Mouse (Mus musculus) hindbrain, postnatal 0 days (tissue): ENCODE results near the gene Fiz1. TPM values are rescaled to one million over a fixed set of nuclear protein-coding genes. Genes with fewer than 3 reads are reported as not detected.
"Not testable (repeated sequence)": the region's sequence is repeated elsewhere in the genome, so short reads cannot be mapped to it uniquely, and the experiment has no call there.

ENCODE experiments used
- ATAC-seq: fragments of 200-750 bp; cut with Nextera tagmentation; 2 replicates; pipeline ENCODE4 v1.8.0; 2017; ENCODE audit warnings: mild to moderate bottlenecking, moderate TSS enrichment, moderate library complexity
- DNase-seq: peaks from one replicate; pipeline ENCODE4 v3.0.0-alpha.2; 2015; ENCODE audit warnings: low spot score
- H3K27ac ChIP-seq: fragments of 300-500 bp; sonication (generic); 2 replicates; pipeline ENCODE4 v1.5.1; 2014; ENCODE audit warnings: mild to moderate bottlenecking
- H3K27me3 ChIP-seq: fragments of 300-500 bp; sonication (generic); 2 replicates; pipeline ENCODE4 v1.6.1; 2014; ENCODE audit warnings: low read length, mixed read lengths; ENCODE audit not compliant: insufficient read depth
- H3K36me3 ChIP-seq: fragments of 300-500 bp; sonication (generic); 2 replicates; pipeline ENCODE4 v1.6.1; 2014; ENCODE audit warnings: low read length, mixed read lengths; ENCODE audit not compliant: insufficient read depth
- H3K4me1 ChIP-seq: fragments of 300-500 bp; sonication (generic); 2 replicates; pipeline ENCODE4 v1.6.1; 2014; ENCODE audit warnings: antibody characterized with exemption, low read length, mixed read lengths; ENCODE audit not compliant: insufficient read depth
- H3K4me2 ChIP-seq: fragments of 300-500 bp; sonication (generic); 2 replicates; pipeline ENCODE4 v1.6.1; 2014; ENCODE audit warnings: low read depth, mild to moderate bottlenecking, low read length, moderate library complexity, mixed read lengths
- H3K4me3 ChIP-seq: fragments of 300-500 bp; sonication (generic); 2 replicates; pipeline ENCODE4 v1.5.1; 2014; ENCODE audit warnings: low read length
- H3K9ac ChIP-seq: fragments of 300-500 bp; sonication (generic); replicated peaks from 2 replicates; pipeline ENCODE4 v1.6.1; 2014; ENCODE audit warnings: mild to moderate bottlenecking, low read length, moderate library complexity, mixed read lengths
- H3K9me3 ChIP-seq: fragments of 300-500 bp; sonication (generic); 2 replicates; pipeline ENCODE4 v1.6.1; 2016; ENCODE audit warnings: low read length, mixed read lengths
- CTCF ChIP-seq: IDR thresholded peaks from 2 replicates; pipeline ENCODE4 v1.5.1; 2016; ENCODE audit warnings: antibody characterized with exemption, control low read depth, low read depth
- WGBS: fragments of 180-500 bp; shearing (Covaris S2); extraction: QIAGEN DNeasy Blood & Tissue Kit; methylation state at CpG from one replicate; pipeline ENCODE4 v1.1.7; 2014; 5-methylcytosine and 5-hydroxymethylcytosine counted together
- polyA plus RNA-seq: library from polyadenylated mRNA; unstranded; fragments of >200 nt; fragmentation: Nextera tagmentation; extraction: Ambion mirVana; gene quantifications from 2 replicates; pipeline ENCODE4 v1.2.1, GENCODE M21; 2015
- total RNA-seq: library from RNA; depleted of rRNA; stranded (reverse); fragments of >200 nt; gene quantifications from 2 replicates; pipeline ENCODE4 v1.2.3, GENCODE M21; 2014

Gene Fiz1
- total and polyA plus RNA-seq, 2 experiments from 2014 or later = 29.1 to 44.0 TPM

GRCm38 (mm10) chr7:5008229-5008628 lies 6.3 kb downstream of the Fiz1 start:
- Histone ChIP-seq H3K4me1 (no peaks in the 10 kb centered on the region), H3K4me3 (no peak overlapping the region), H3K27ac (no peak overlapping the region), H3K9ac (no peak overlapping the region), H3K4me2 (no peak overlapping the region), H3K27me3 (no peaks in the 10 kb centered on the region), H3K36me3 (peaks cover 45% of the 10 kb centered on the region), H3K9me3 (no peaks in the 10 kb centered on the region)
- DNase-seq = no peak
- TF ChIP-seq CTCF = no peak; the same call in 1 of the 2 replicates
- WGBS = 96% methylated on average over 26 of the region's 26 CpGs
- no peak for ATAC-seq

DNA sequence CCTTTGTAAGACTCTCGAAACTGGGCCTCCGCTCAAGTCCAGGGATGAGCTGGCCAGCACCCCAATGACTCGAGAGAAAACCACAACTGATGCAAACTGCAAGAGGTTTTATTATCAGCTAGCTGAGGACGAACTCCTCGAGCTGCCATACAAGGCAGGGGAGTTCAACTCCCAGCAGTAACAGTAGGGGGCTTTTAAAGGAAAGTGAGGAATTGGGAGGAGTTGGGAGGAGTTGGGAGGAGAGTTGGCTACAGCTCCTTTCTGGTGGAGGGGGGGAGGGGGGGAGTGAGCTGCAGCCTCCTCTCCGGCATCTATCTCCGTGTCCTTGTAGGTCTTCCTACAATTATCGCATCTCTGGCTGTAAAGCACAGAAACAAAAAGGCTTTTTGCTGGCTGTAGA lies 11.6 kb downstream of the Fiz1 start:
- 61% methylated on average over 8 of the region's 8 CpGs for WGBS
- not testable (repeated sequence) for ATAC-seq, H3K4me2 ChIP-seq, H3K9ac ChIP-seq, H3K27me3 ChIP-seq, DNase-seq, H3K4me1 ChIP-seq, H3K27ac ChIP-seq, H3K36me3 ChIP-seq, H3K9me3 ChIP-seq, H3K4me3 ChIP-seq

DNA sequence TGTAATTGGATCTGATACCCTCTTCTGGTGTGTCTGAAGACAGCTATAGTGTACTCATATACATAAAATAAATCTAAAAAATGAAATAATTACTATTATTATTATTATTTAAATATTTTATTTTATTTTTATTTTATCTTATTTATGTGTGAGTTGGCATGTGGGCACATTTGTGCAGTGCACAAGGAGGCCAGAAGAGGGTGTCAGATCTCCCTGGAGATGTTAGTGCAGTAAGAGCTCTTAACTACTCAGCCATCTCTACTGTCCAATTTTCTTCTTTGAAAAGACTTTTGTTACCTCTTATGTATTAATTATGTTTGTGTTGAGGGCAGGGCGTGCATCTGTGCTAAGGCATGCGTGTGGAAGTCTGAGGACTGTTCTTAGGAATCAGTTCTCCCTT lies 14.6 kb downstream of the Fiz1 start:
- no peaks in the 10 kb centered on the region for H3K36me3 ChIP-seq
- no peak for DNase-seq
- H3K4me3 ChIP-seq = no peak overlapping the region
- no peaks in the 10 kb centered on the region for H3K9me3 ChIP-seq
- H3K9ac ChIP-seq = no peak overlapping the region
- no peak for ATAC-seq
- no peak overlapping the region for H3K4me2 ChIP-seq
- TF ChIP-seq CTCF = no peak
- peaks cover 10% of the 10 kb centered on the region; the same call in 1 of the 2 replicates for H3K4me1 ChIP-seq
- H3K27ac ChIP-seq = no peak overlapping the region
- WGBS = 68% methylated on average over 2 of the region's 2 CpGs
- H3K27me3 ChIP-seq = no peaks in the 10 kb centered on the region

GRCm38 (mm10) chr7:4996934-4997333 lies 17.6 kb downstream of the Fiz1 start:
- H3K4me1 ChIP-seq = peaks cover 10% of the 10 kb centered on the region
- peak overlapping the region; percentile 89 for H3K27ac ChIP-seq
- DNase-seq (no peak), ATAC-seq (no peak)
- H3K4me2 ChIP-seq = peak overlapping the region; percentile 93
- peak overlapping the region; percentile 95 for H3K9ac ChIP-seq
- 0 out of 2 replicates have a peak, but pooled peaks cover 5% of the 10 kb centered on the region for H3K36me3 ChIP-seq
- TF ChIP-seq CTCF = no peak
- peak overlapping the region; percentile 82 for H3K4me3 ChIP-seq
- no peaks in the 10 kb centered on the region for H3K27me3 ChIP-seq
- 61% methylated on average over 6 of the region's 8 CpGs for WGBS
- H3K9me3 ChIP-seq = no peaks in the 10 kb centered on the region

DNA sequence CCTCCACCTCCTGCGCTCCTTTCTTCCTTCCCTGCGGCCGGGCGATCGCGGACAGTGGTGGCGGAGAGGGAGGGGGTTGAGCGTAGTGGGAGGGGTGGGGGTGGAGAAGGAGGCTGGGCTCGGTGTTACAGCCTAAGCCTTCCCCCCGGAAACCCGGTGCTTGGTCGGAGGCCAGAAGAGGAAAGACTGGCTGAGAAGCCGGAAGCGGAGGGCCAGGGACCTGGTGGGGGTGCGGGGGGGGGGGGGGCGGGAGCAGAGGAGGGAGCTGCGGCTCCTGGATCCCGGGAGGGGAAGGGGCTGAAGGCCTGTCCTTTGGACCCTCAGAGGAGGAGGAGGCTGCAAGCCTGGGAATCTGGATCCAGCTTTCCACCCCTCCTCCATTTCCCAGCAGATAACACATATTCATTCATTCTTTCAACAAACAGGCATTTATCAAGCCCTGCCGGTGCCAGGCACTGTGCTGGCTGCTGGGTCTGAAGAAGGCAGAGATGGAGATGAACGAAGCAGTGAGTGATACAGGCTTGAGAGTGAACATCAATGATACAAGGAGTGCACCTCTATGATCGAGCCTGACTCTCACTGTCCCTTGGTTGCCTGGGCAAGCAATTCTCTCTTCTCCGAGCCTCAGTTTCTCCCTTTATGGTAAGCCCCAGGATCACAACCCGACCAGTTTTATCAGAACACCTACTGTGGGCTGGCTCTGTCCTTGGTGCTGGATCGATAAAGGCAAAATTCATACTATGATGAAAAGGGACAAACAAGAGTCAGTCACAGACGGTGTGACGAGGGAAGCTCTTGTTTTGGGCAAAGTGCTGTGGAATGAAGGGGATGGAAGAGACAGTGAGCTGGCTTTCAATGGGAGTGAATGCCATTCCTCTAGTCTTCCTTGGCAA lies 18.2 kb downstream of the Fiz1 start, which contains the start of gene Zfp579:
Zfp579 (minus strand) TSS at position 156 of the 893 bp plus-strand sequence.
- Histone ChIP-seq H3K4me3 (peak within 1 kb of the TSS; percentile 82), H3K4me1 (peaks cover 10% of the 10 kb centered on the region)
- 5% methylated on average over 12 of the region's 26 CpGs for WGBS

DNA sequence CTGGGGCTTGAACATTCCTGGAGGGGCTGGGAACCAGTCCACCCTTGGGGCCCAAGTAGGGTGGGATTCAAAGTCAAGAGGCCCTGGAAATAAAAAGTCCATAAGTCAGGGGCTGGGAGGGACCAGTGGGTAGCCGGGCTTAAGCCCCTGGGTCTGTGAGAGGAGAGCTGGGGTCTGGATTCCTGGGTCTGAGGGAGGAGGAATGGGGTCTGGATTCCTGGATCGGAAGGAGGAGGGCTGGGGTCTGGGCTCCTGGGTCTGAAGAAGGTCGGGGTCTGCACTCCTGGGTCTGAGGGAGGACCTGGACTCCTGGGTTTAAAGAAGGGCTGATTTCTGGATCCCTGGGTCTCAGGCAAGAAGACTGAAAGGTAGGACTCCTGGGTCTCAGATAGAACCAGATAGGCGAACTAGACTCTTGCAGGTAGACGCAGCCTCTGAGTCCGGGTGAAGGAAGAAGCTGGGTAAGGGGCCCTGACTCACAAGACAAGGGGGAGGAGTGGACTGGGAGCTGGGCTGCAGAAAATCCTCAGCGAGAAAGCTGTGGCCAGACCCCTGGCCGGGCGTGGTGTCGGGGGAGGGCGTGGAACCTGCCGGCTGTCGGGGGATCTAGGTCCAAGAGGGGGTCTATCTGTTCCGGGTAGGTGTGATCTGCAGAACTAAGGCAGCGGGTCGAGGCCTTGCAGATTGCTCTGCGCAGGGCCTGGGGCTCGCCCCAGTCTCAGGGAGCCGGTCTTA lies 19.1 kb downstream of the Fiz1 start:
- Histone ChIP-seq H3K4me3 (peak overlapping the region; percentile 82), H3K27me3 (no peaks in the 10 kb centered on the region), H3K4me1 (peaks cover 10% of the 10 kb centered on the region), H3K4me2 (peak overlapping the region; percentile 93), H3K9me3 (no peaks in the 10 kb centered on the region), H3K27ac (peak overlapping the region; percentile 79), H3K36me3 (0 out of 2 replicates have a peak, but pooled peaks cover 5% of the 10 kb centered on the region), H3K9ac (peak overlapping the region; percentile 95)
- no peak for DNase-seq
- TF ChIP-seq CTCF = no peak
- peak; percentile 4 for ATAC-seq
- WGBS = 6% methylated on average over 18 of the region's 19 CpGs

More for the DNA sequence above, 18.2 kb downstream of the Fiz1 start, which contains the start of gene Zfp579:
- TF ChIP-seq CTCF = no peak
- peak; percentile 95 for DNase-seq
- H3K36me3 ChIP-seq = 0 out of 2 replicates have a peak, but pooled peaks cover 5% of the 10 kb centered on the region
- peak within 1 kb of the TSS; percentile 95 for H3K9ac ChIP-seq
- ATAC-seq = peak; percentile 91
- H3K27me3 ChIP-seq = no peaks in the 10 kb centered on the region
- peak within 1 kb of the TSS; percentile 93 for H3K4me2 ChIP-seq
- peak within 1 kb of the TSS; percentile 89 for H3K27ac ChIP-seq
- H3K9me3 ChIP-seq = no peaks in the 10 kb centered on the region
